ENCODE assay signal across 10 mouse cellular contexts in the genomic region with DNA sequence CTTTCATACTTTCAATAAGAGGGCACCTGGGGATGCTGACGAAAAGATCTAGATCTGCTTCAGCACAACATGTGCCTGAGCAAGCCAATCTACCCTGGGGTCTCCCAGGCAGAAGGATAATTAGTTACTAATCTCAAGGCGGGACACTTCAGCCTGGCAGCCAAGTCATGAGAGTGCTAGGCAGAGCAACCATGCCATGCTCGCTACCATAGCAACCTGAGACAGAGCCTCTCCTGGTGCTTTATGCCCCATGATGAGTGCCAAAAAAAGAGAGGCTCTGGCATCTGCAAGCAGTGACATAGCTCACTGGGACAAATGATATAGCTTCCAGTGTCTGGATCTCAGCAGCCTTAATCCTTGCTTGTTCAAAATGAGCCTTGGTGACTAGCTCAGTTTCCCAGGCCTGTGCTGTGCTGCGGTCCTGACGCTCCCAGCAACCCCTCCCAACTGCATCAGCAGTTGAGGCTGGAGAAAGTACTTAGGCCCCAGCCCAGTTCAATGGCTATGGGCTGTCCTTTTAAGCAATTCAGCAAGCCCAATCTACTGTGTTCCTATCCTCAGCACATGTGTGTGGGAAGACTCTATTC. TPM values are rescaled to one million over a fixed set of nuclear protein-coding genes. Genes with fewer than 3 reads are reported as not detected.
A peak's percentile ranks its signal among the peaks of the same experiment; 100 is the strongest.
DNase-seq lines count a peak whose midpoint lies in the region; ATAC-seq and TF ChIP-seq lines count a peak whose summit lies in the region.
"Had no signal": no experiment of that assay in that cellular context is flagged by ENCODE, and none has a peak within 500 bp of the region (broad histone marks: within the 10 kb centered on the region; RNA-seq: fewer than 3 reads in every experiment).

No protein-coding gene starts in this region.

- no peaks in the 10 kb centered on the region for H3K9me3 ChIP-seq in forebrain, embryonic 11.5 days (ENCODE audit: control insufficient read depth, low read length)
- H3K9me3 ChIP-seq in hindbrain, embryonic 13.5 days, result no peaks in the 10 kb centered on the region
- H3K9me3 ChIP-seq in midbrain, embryonic 16.5 days (replicated peaks; ENCODE audit: control insufficient read depth, low read length, poor library complexity, severe bottlenecking), result no peaks in the 10 kb centered on the region

- H3K36me3 ChIP-seq in forebrain, embryonic 11.5 days (ENCODE audit: control insufficient read depth, insufficient read depth, low read length), result no peaks in the 10 kb centered on the region
- H3K36me3 ChIP-seq in hindbrain, embryonic 13.5 days, result no peaks in the 10 kb centered on the region
- H3K36me3 ChIP-seq in midbrain, embryonic 16.5 days (ENCODE audit: control insufficient read depth, insufficient read depth, low read length), result no peaks in the 10 kb centered on the region

- 41% methylated on average over 5 of the region's 5 CpGs for WGBS in forebrain, embryonic 11.5 days
- WGBS in hindbrain, embryonic 13.5 days, result 30% methylated on average over 5 of the region's 5 CpGs
- WGBS in midbrain, embryonic 16.5 days, result 23% methylated on average over 5 of the region's 5 CpGs

- no peak for TF ChIP-seq CTCF in layer of hippocampus, adult 2 months (conservative IDR thresholded peaks at IDR 0.05)

- H3K27ac ChIP-seq in layer of hippocampus, adult 2 months, result peak overlapping the region; percentile 67
- H3K27ac ChIP-seq in forebrain, embryonic 11.5 days (ENCODE audit: low read depth, low read length), result peak overlapping the region; percentile 54; the same call in 1 of the 2 replicates
- peak overlapping the region; percentile 81 for H3K27ac ChIP-seq in hindbrain, embryonic 13.5 days
- peak overlapping the region; percentile 69 for H3K27ac ChIP-seq in midbrain, embryonic 16.5 days (ENCODE audit: low read length)

- peak in 1 of 2 experiments; percentile 37 for DNase-seq in layer of hippocampus, adult 2 months (ENCODE audit: low spot score in 2 of 2)
- DNase-seq in layer of hippocampus, postnatal 36 days, result no peak
- no peak for DNase-seq in forebrain, embryonic 11.5 days (ENCODE audit: low spot score)
- DNase-seq in testis, postnatal 14 days (ENCODE audit: low spot score), result no peak
- DNase-seq: heart, postnatal 36 days; liver had no signal

- H3K27me3 ChIP-seq in forebrain, embryonic 11.5 days (ENCODE audit: control insufficient read depth, insufficient read depth, low read length), result no peaks in the 10 kb centered on the region
- no peaks in the 10 kb centered on the region for H3K27me3 ChIP-seq in hindbrain, embryonic 13.5 days
- no peaks in the 10 kb centered on the region for H3K27me3 ChIP-seq in midbrain, embryonic 16.5 days (ENCODE audit: control insufficient read depth, insufficient read depth, low read depth, low read length)
- H3K27me3 ChIP-seq: Patski had no signal

- no peak overlapping the region for H3K4me2 ChIP-seq in forebrain, embryonic 11.5 days (ENCODE audit: low read depth, low read length, severe bottlenecking)
- H3K4me2 ChIP-seq in hindbrain, embryonic 13.5 days, result no peak overlapping the region
- no peak overlapping the region for H3K4me2 ChIP-seq in midbrain, embryonic 16.5 days (ENCODE audit: low read length)

- peak; percentile 74 for ATAC-seq in forebrain, embryonic 11.5 days (replicated peaks; ENCODE audit: low FRiP score)
- peak; percentile 82 for ATAC-seq in hindbrain, embryonic 13.5 days (ENCODE audit: low FRiP score)
- ATAC-seq in midbrain, embryonic 16.5 days, result peak; percentile 90
- ATAC-seq in megakaryocyte-erythroid progenitor cell, adult 5-6 weeks (replicated peaks; ENCODE audit: low FRiP score, low TSS enrichment, poor library complexity, severe bottlenecking), result no peak
- ATAC-seq: Patski had no signal

- H3K4me3 ChIP-seq in layer of hippocampus, adult 2 months, result no peak overlapping the region
- H3K4me3 ChIP-seq in forebrain, embryonic 11.5 days (ENCODE audit: low read depth, low read length), result no peak overlapping the region
- H3K4me3 ChIP-seq in hindbrain, embryonic 13.5 days, result no peak overlapping the region
- no peak overlapping the region for H3K4me3 ChIP-seq in midbrain, embryonic 16.5 days (ENCODE audit: low read depth, low read length)

- H3K9ac ChIP-seq in forebrain, embryonic 11.5 days (ENCODE audit: low read length), result 0 out of 2 replicates have a peak overlapping the region, but pooled peaks have one; percentile 14
- H3K9ac ChIP-seq in hindbrain, embryonic 13.5 days, result no peak overlapping the region
- H3K9ac ChIP-seq in midbrain, embryonic 16.5 days (ENCODE audit: low read depth, low read length), result no peak overlapping the region

- peaks cover 15% of the 10 kb centered on the region for H3K4me1 ChIP-seq in forebrain, embryonic 11.5 days (replicated peaks; ENCODE audit: control insufficient read depth, insufficient read depth, low read length)
- H3K4me1 ChIP-seq in hindbrain, embryonic 13.5 days (replicated peaks), result peaks cover 47% of the 10 kb centered on the region
- H3K4me1 ChIP-seq in midbrain, embryonic 16.5 days (ENCODE audit: control insufficient read depth, insufficient read depth, low read length), result peaks cover 23% of the 10 kb centered on the region

RNA-seq across cellular contexts. Expression of gene Celsr1, which starts 32.8 kb away (rescaled TPM):
- 1 to 10 TPM; 5.5 to 5.8 TPM for total RNA-seq in layer of hippocampus, adult 2 months (2021)
- total RNA-seq in layer of hippocampus, postnatal 36 days (2021), result 1 to 10 TPM; 4.1 to 4.7 TPM
- polyA plus RNA-seq in forebrain, embryonic 11.5 days (2014; fragmentation: Nextera tagmentation; extraction: Ambion mirVana), result 7.3 and 7.9 TPM in 2 replicates
- 1.6 and 1.8 TPM in 2 replicates for polyA plus RNA-seq in hindbrain, embryonic 13.5 days (2015; fragmentation: Nextera tagmentation; extraction: Ambion mirVana)
- polyA plus RNA-seq in midbrain, embryonic 16.5 days (2015; fragmentation: Nextera tagmentation; extraction: Ambion mirVana), result 1.1 and 1.3 TPM in 2 replicates
- total RNA-seq in megakaryocyte-erythroid progenitor cell, adult 5-6 weeks (2014; fragmentation: Nextera tagmentation), result 3.8 and 7.5 TPM in 2 replicates
- 1.3 and 9.0 TPM in 2 replicates for total RNA-seq in megakaryocyte-erythroid progenitor cell, adult 5-6 weeks (2017)

RNA-seq across cellular contexts. Expression of gene Gramd4, which starts 56.7 kb away (rescaled TPM):
- 10 to 100 TPM; 24.8 to 28.7 TPM for total RNA-seq in layer of hippocampus, adult 2 months (2021)
- total RNA-seq in layer of hippocampus, postnatal 36 days (2021), result 10 to 100 TPM; 25.4 to 30.9 TPM
- 15.5 and 16.6 TPM in 2 replicates for polyA plus RNA-seq in forebrain, embryonic 11.5 days (2014; fragmentation: Nextera tagmentation; extraction: Ambion mirVana)
- polyA plus RNA-seq in hindbrain, embryonic 13.5 days (2015; fragmentation: Nextera tagmentation; extraction: Ambion mirVana), result 33.9 and 36.4 TPM in 2 replicates
- 36.0 and 36.7 TPM in 2 replicates for polyA plus RNA-seq in midbrain, embryonic 16.5 days (2015; fragmentation: Nextera tagmentation; extraction: Ambion mirVana)
- total RNA-seq in megakaryocyte-erythroid progenitor cell, adult 5-6 weeks (2014; fragmentation: Nextera tagmentation), result 24.9 and 41.8 TPM in 2 replicates
- total RNA-seq in megakaryocyte-erythroid progenitor cell, adult 5-6 weeks (2017), result 35.8 and 52.4 TPM in 2 replicates
